Mouse (Mus musculus) lung, postnatal 0 days (tissue): ENCODE measurements around the gene Crispld2. TPM values are rescaled to one million over a fixed set of nuclear protein-coding genes. Genes with fewer than 3 reads are reported as not detected.

Source experiments
- ATAC-seq: fragments of 200-750 bp; cut with Nextera tagmentation; 2 replicates; pipeline ENCODE4 v1.8.0; 2017; ENCODE audit warnings: moderate library complexity
- DNase-seq: peaks from one replicate; pipeline ENCODE4 v3.0.0-alpha.2; 2016; ENCODE audit warnings: low spot score
- H3K27ac ChIP-seq: fragments of 300-500 bp; sonication (generic); 2 replicates; pipeline ENCODE4 v1.5.1; 2014; ENCODE audit warnings: antibody characterized with exemption, mild to moderate bottlenecking, low read length, mixed read lengths
- H3K27me3 ChIP-seq: fragments of 300-500 bp; sonication (generic); replicated peaks from 2 replicates; pipeline ENCODE4 v1.6.1; 2014; ENCODE audit warnings: low read length, mixed read lengths; ENCODE audit not compliant: insufficient read depth
- H3K36me3 ChIP-seq: fragments of 300-500 bp; sonication (generic); 2 replicates; pipeline ENCODE4 v1.6.1; 2014; ENCODE audit warnings: low read length, mixed read lengths; ENCODE audit not compliant: insufficient read depth
- H3K4me1 ChIP-seq: fragments of 300-500 bp; sonication (generic); 2 replicates; pipeline ENCODE4 v1.6.1; 2014; ENCODE audit warnings: antibody characterized with exemption, low read depth, low read length, mixed read lengths; ENCODE audit not compliant: insufficient read depth
- H3K4me2 ChIP-seq: fragments of 300-500 bp; sonication (generic); replicated peaks from 2 replicates; pipeline ENCODE4 v1.6.1; 2014; ENCODE audit warnings: low read depth, mild to moderate bottlenecking, low read length, moderate library complexity, mixed read lengths
- H3K4me3 ChIP-seq: fragments of 300-500 bp; sonication (generic); 2 replicates; pipeline ENCODE4 v1.5.1; 2014; ENCODE audit warnings: low read depth, low read length
- H3K9ac ChIP-seq: fragments of 300-500 bp; sonication (generic); replicated peaks from 2 replicates; pipeline ENCODE4 v1.6.1; 2014; ENCODE audit warnings: low read depth, mild to moderate bottlenecking
- H3K9me3 ChIP-seq: fragments of 300-500 bp; sonication (generic); 2 replicates; pipeline ENCODE4 v1.6.1; 2016; ENCODE audit warnings: low read length, mixed read lengths
- CTCF ChIP-seq: IDR thresholded peaks from 2 replicates; pipeline ENCODE4 v1.5.1; 2016; ENCODE audit warnings: antibody characterized with exemption, mild to moderate bottlenecking
- EP300 ChIP-seq: IDR thresholded peaks from 2 replicates; pipeline ENCODE4 v1.6.1; 2016; ENCODE audit warnings: antibody characterized with exemption, mild to moderate bottlenecking, control low read depth
- WGBS: fragments of 180-500 bp; shearing (Covaris S2); extraction: QIAGEN DNeasy Blood & Tissue Kit; methylation state at CpG from one replicate; pipeline ENCODE4 v1.1.7; 2014; 5-methylcytosine and 5-hydroxymethylcytosine counted together
- polyA plus RNA-seq: library from polyadenylated mRNA; unstranded; fragments of >200 nt; fragmentation: Nextera tagmentation; extraction: Ambion mirVana; gene quantifications from 2 replicates; pipeline ENCODE4 v1.2.1, GENCODE M21; 2015

The Crispld2 gene
- polyA plus RNA-seq, 1 experiment from 2014 or later = 16.8 TPM

DNA sequence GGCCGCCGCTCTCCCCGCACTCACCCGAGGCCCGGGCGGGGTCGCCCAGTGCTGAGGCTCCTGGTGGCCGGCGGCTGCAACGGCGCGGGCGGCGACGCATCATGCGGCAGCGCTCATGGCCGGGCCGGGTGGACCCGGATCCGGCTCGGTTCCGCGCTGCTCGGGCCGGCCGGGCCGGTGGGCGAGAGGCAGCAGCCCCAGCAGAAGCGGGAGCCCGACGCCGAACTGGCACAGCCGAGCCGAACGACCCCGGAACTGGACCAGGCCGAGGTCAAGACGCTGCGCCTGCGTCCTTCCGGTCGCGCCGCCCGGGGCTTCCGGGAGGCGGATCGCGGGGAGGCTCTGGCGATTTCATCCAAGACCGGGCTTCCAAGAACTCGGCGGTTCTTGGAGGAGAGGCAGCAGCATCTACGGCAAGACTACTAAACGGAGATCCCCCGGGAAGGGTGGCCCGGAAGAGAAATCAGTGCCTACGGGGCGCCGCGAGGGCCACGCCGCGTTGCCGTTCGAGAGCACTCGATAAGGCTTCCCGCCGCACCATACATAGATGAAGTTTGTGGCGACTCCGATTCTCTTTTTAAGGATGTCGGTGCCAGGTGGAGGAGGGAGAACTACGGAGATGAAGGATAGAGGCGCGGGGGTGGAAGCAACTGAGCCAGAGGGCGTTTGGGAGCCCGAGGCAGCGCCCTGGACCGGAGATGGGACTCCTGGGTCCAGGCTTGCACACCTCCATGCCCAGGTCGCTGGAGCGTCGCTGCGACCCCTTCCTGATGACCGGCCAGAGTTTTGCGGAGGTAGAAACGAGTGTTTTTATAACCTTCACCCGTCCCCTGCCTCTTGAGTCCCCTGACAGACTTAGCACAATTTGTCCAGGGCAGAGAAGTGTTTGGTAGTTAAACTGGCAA is 109.1 kb downstream of the Crispld2 start, which contains the start of gene Zdhhc7:
Gene Zdhhc7, minus strand, starts transcription at position 415 of the 905 bp plus-strand sequence.
- ATAC-seq (peak; percentile 79), DNase-seq (peak; percentile 86)
- Histone ChIP-seq H3K36me3 (no peaks in the 10 kb centered on the region), H3K9ac (peak within 1 kb of the TSS; percentile 62), H3K27ac (peak within 1 kb of the TSS; percentile 93), H3K4me2 (peak within 1 kb of the TSS; percentile 90), H3K4me3 (peak within 1 kb of the TSS; percentile 62), H3K4me1 (peaks cover 6% of the 10 kb centered on the region; the same call in 1 of the 2 replicates), H3K27me3 (no peaks in the 10 kb centered on the region), H3K9me3 (no peaks in the 10 kb centered on the region)
- TF ChIP-seq CTCF (0 out of 2 replicates have a peak, but pooled peaks have one; percentile 1), EP300 (peak; percentile 48; the same call in 1 of the 2 replicates)
- WGBS = under 1% methylated on average over 71 of the region's 88 CpGs

Other genes starting within 250 kb of the Crispld2 start
- gene Tldc1, start 214.0 kb upstream of the Crispld2 start, polyA plus RNA-seq = 7.9 and 9.7 TPM in 2 replicates
- gene Cotl1, start 151.9 kb upstream of the Crispld2 start, polyA plus RNA-seq = 54.3 and 54.6 TPM in 2 replicates
- 11.4 and 11.6 TPM in 2 replicates for gene Klhl36, start 130.2 kb upstream of the Crispld2 start, polyA plus RNA-seq
- gene Usp10, start 82.1 kb upstream of the Crispld2 start, polyA plus RNA-seq = 38.1 and 40.3 TPM in 2 replicates
- not detected in 2 replicates for gene Gm20388, start 81.6 kb upstream of the Crispld2 start, polyA plus RNA-seq
- gene Zdhhc7, start 109.0 kb downstream of the Crispld2 start, polyA plus RNA-seq = 31.0 and 33.0 TPM in 2 replicates
- gene 6430548M08Rik, start 121.7 kb downstream of the Crispld2 start, polyA plus RNA-seq = 16.3 and 16.6 TPM in 2 replicates
- 3.9 and 6.5 TPM in 2 replicates for gene Fam92b, start 185.0 kb downstream of the Crispld2 start, polyA plus RNA-seq
- gene Gse1, start 236.0 kb downstream of the Crispld2 start, polyA plus RNA-seq = 9.5 and 9.9 TPM in 2 replicates